Mouse (Mus musculus) midbrain, embryonic 11.5 days (tissue): ENCODE data around the gene Foxr1. TPM values are rescaled to one million over a fixed set of nuclear protein-coding genes. Genes with fewer than 3 reads are reported as not detected.
"Not testable (repeated sequence)": the region's sequence is repeated elsewhere in the genome, so short reads cannot be mapped to it uniquely, and the experiment has no call there.

Experiments
- ATAC-seq: fragments of 200-750 bp; cut with Nextera tagmentation; 2 replicates; pipeline ENCODE4 v1.8.0; 2017; ENCODE audit warnings: moderate TSS enrichment, moderate library complexity; ENCODE audit not compliant: low FRiP score
- DNase-seq: peaks from one replicate; pipeline ENCODE4 v3.0.0; 2015; ENCODE audit warnings: low spot score; ENCODE audit errors: missing footprints
- H3K27ac ChIP-seq: fragments of 300-500 bp; sonication (generic); 2 replicates; pipeline ENCODE4 v1.5.1; 2014; ENCODE audit warnings: low read depth, low read length
- H3K27me3 ChIP-seq: fragments of 300-500 bp; sonication (generic); 2 replicates; pipeline ENCODE4 v1.6.1; 2014; ENCODE audit warnings: mild to moderate bottlenecking, low read length, moderate library complexity, mixed read lengths; ENCODE audit not compliant: control insufficient read depth, insufficient read depth
- H3K36me3 ChIP-seq: fragments of 300-500 bp; sonication (generic); 2 replicates; pipeline ENCODE4 v1.6.1; 2014; ENCODE audit warnings: mild to moderate bottlenecking, low read length, moderate library complexity, mixed read lengths; ENCODE audit not compliant: control insufficient read depth, insufficient read depth
- H3K4me1 ChIP-seq: fragments of 300-500 bp; sonication (generic); 2 replicates; pipeline ENCODE4 v1.6.1; 2014; ENCODE audit warnings: low read length; ENCODE audit not compliant: control insufficient read depth, insufficient read depth
- H3K4me2 ChIP-seq: fragments of 300-500 bp; sonication (generic); 2 replicates; pipeline ENCODE4 v1.6.1; 2014; ENCODE audit warnings: mild to moderate bottlenecking, moderate library complexity
- H3K4me3 ChIP-seq: fragments of 300-500 bp; sonication (generic); 2 replicates; pipeline ENCODE4 v1.5.1; 2014; ENCODE audit warnings: low read depth, low read length
- H3K9ac ChIP-seq: fragments of 300-500 bp; sonication (generic); 2 replicates; pipeline ENCODE4 v1.6.1; 2014; ENCODE audit warnings: low read length
- H3K9me3 ChIP-seq: fragments of 300-500 bp; sonication (generic); 2 replicates; pipeline ENCODE4 v1.6.1; 2016; ENCODE audit warnings: low read length; ENCODE audit not compliant: control insufficient read depth
- WGBS: fragments of 180-500 bp; shearing (Covaris S2); extraction: QIAGEN DNeasy Blood & Tissue Kit; methylation state at CpG from one replicate; pipeline ENCODE4 v1.1.7; 2014; 5-methylcytosine and 5-hydroxymethylcytosine counted together
- polyA plus RNA-seq: library from polyadenylated mRNA; unstranded; fragments of >200 nt; fragmentation: Nextera tagmentation; extraction: Ambion mirVana; gene quantifications from 2 replicates; pipeline ENCODE4 v1.2.1, GENCODE M21; 2014

Foxr1 gene
- polyA plus RNA-seq, 1 experiment from 2014 or later, result not detected

- Histone ChIP-seq H3K4me3 (no peak overlapping the region), H3K27ac (no peak overlapping the region), H3K27me3 (no peaks in the 10 kb centered on the region), H3K9me3 (no peaks in the 10 kb centered on the region), H3K36me3 (no peaks in the 10 kb centered on the region), H3K4me1 (peaks cover 11% of the 10 kb centered on the region), H3K4me2 (no peak overlapping the region), H3K9ac (no peak overlapping the region)
- 86% methylated on average over 5 of the region's 5 CpGs for WGBS
- no peak for DNase-seq
- ATAC-seq, result no peak
These were observed 21.0 kb upstream of the Foxr1 start for GRCm38 (mm10) chr9:44461950-44462349.

- WGBS, result 2% methylated on average over 11 of the region's 11 CpGs
- H3K9me3 ChIP-seq, result no peaks in the 10 kb centered on the region
- DNase-seq (peak; percentile 99), ATAC-seq (peak; percentile 97)
- peak overlapping the region; percentile 9; the same call in 1 of the 2 replicates for H3K4me3 ChIP-seq
- H3K4me2 ChIP-seq, result peak overlapping the region; percentile 30
- no peaks in the 10 kb centered on the region for H3K27me3 ChIP-seq
- H3K4me1 ChIP-seq, result peaks cover 22% of the 10 kb centered on the region
- peak overlapping the region; percentile 87 for H3K27ac ChIP-seq
- H3K9ac ChIP-seq, result peak overlapping the region; percentile 47
- no peaks in the 10 kb centered on the region for H3K36me3 ChIP-seq
These were observed 16.3 kb upstream of the Foxr1 start for GRCm38 (mm10) chr9:44457035-44457742.

GRCm38 (mm10) chr9:44454891-44455220 lies 13.9 kb upstream of the Foxr1 start, which contains the start of gene Upk2:
Gene Upk2 (minus strand): TSS chr9:44454976.
- ATAC-seq (no peak), DNase-seq (no peak)
- no peak within 1 kb of the TSS for H3K4me3 ChIP-seq
- no peaks in the 10 kb centered on the region for H3K9me3 ChIP-seq
- H3K27me3 ChIP-seq, result no peaks in the 10 kb centered on the region
- WGBS, result 12% methylated on average over 4 of the region's 4 CpGs
- no peak within 1 kb of the TSS for H3K4me2 ChIP-seq
- H3K4me1 ChIP-seq, result peaks cover 22% of the 10 kb centered on the region
- no peaks in the 10 kb centered on the region for H3K36me3 ChIP-seq
- H3K27ac ChIP-seq, result no peak within 1 kb of the TSS
- peak within 1 kb of the TSS; percentile 14; the same call in 1 of the 2 replicates for H3K9ac ChIP-seq

GRCm38 (mm10) chr9:44454132-44454890 lies 13.4 kb upstream of the Foxr1 start:
- H3K36me3 ChIP-seq, result no peaks in the 10 kb centered on the region
- H3K4me2 ChIP-seq, result no peak overlapping the region
- H3K4me1 ChIP-seq, result peaks cover 22% of the 10 kb centered on the region
- no peak overlapping the region for H3K27ac ChIP-seq
- H3K9me3 ChIP-seq, result no peaks in the 10 kb centered on the region
- H3K9ac ChIP-seq, result peak overlapping the region; percentile 14; the same call in 1 of the 2 replicates
- peak; percentile 99 for DNase-seq
- H3K27me3 ChIP-seq, result no peaks in the 10 kb centered on the region
- peak; percentile 65 for ATAC-seq
- 10% methylated on average over 14 of the region's 14 CpGs for WGBS
- no peak overlapping the region for H3K4me3 ChIP-seq

- no peak for ATAC-seq
- H3K27ac ChIP-seq, result no peak overlapping the region
- no peak overlapping the region for H3K4me2 ChIP-seq
- no peak overlapping the region for H3K4me3 ChIP-seq
- no peaks in the 10 kb centered on the region for H3K9me3 ChIP-seq
- no peak for DNase-seq
- H3K9ac ChIP-seq, result no peak overlapping the region
- no peaks in the 10 kb centered on the region for H3K36me3 ChIP-seq
- peaks cover 5% of the 10 kb centered on the region for H3K4me1 ChIP-seq
- no peaks in the 10 kb centered on the region for H3K27me3 ChIP-seq
These were observed 9.5 kb upstream of the Foxr1 start for GRCm38 (mm10) chr9:44450387-44450786.

- H3K4me1 ChIP-seq, H3K4me3 ChIP-seq, H3K27me3 ChIP-seq, H3K27ac ChIP-seq, DNase-seq, H3K9me3 ChIP-seq, H3K9ac ChIP-seq, H3K36me3 ChIP-seq, ATAC-seq, H3K4me2 ChIP-seq: not testable (repeated sequence)
- WGBS, result 86% methylated on average over 7 of the region's 7 CpGs
These were observed 3.6 kb upstream of the Foxr1 start for GRCm38 (mm10) chr9:44444402-44445025.

GRCm38 (mm10) chr9:44435747-44436146 lies 5.2 kb downstream of the Foxr1 start:
- no peak overlapping the region for H3K4me3 ChIP-seq
- no peaks in the 10 kb centered on the region for H3K27me3 ChIP-seq
- H3K4me2 ChIP-seq, result no peak overlapping the region
- no peak for ATAC-seq
- WGBS, result 84% methylated on average over 6 of the region's 6 CpGs
- H3K9ac ChIP-seq, result no peak overlapping the region
- no peaks in the 10 kb centered on the region for H3K4me1 ChIP-seq
- DNase-seq, result no peak
- no peaks in the 10 kb centered on the region for H3K36me3 ChIP-seq
- no peaks in the 10 kb centered on the region for H3K9me3 ChIP-seq
- no peak overlapping the region for H3K27ac ChIP-seq

GRCm38 (mm10) chr9:44432577-44433185 lies 8.3 kb downstream of the Foxr1 start:
- Histone ChIP-seq H3K9ac (no peak overlapping the region), H3K4me2 (no peak overlapping the region)
- WGBS, result 57% methylated on average over 5 of the region's 5 CpGs

More at GRCm38 (mm10) chr9:44432577-44433185, 8.3 kb downstream of the Foxr1 start:
- no peak for ATAC-seq
- no peaks in the 10 kb centered on the region for H3K27me3 ChIP-seq
- H3K36me3 ChIP-seq, result no peaks in the 10 kb centered on the region
- H3K4me1 ChIP-seq, result no peaks in the 10 kb centered on the region
- H3K27ac ChIP-seq, result no peak overlapping the region
- DNase-seq, result no peak
- no peaks in the 10 kb centered on the region for H3K9me3 ChIP-seq
- H3K4me3 ChIP-seq, result no peak overlapping the region
